Mouse (Mus musculus): ENCODE measurements around the gene Exoc2.

- TF ChIP-seq GATA1 (IDR thresholded peaks at IDR 0.05; ENCODE audit: low read length) (no peak), TAL1 (IDR thresholded peaks at IDR 0.05; ENCODE audit: low read length) (no peak)
Measured at GRCm38 (mm10) chr13:30790016-30790415, 183.9 kb downstream of the Exoc2 start.

All from erythroblast, embryonic 14.5 days (primary cell).